1 mouse cellular context compared by ENCODE assay signal in the genomic region with DNA sequence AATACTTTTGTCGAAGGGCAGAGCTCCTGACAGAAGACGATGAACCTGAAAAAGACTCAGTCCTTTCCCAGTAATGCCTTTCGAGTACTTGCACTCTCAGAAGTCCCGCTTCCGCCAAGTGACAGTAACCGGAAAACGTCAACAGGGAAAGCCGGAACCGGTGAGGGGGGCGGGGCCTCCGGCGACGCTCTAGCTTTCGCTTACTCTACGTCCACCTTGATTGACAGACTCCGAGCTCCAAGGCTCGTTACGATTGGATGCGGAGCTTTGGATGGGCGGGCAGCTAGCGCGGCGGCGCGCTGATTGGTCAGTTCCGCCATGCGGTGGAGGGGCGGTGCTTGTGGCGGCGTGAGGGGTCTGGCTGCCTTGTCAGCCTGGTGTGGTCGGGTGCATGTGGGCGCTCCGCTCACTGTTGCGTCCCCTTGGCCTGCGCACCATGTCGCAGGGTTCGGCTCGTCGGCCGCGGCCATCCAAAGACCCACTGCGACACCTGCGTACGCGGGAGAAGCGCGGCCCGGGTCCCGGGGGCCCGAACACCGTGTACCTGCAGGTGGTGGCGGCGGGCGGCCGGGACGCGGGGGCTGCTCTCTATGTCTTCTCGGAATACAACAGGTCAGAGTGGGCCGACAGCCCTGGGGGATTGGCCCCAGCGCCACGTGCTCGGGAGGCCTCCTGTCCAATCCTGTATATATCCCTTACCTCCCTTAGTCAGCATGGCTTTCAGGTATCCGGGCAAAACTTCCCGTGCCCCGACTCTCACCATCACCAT.
TF ChIP-seq lines count a peak whose summit lies in the region.

A gene (plus strand): TSS at position 319 of the 769 bp plus-strand sequence.

TF ChIP-seq in myocyte, 11 proteins besides CTCF, POLR2A, EP300 and RAD21 (continued from another document):
- TF ChIP-seq CEBPB (IDR thresholded peaks at IDR 0.05; ENCODE audit: insufficient read depth, poor library complexity, severe bottlenecking) (no peak), REST (IDR thresholded peaks at IDR 0.05; ENCODE audit: insufficient read depth, insufficient read length) (no peak), SRF (IDR thresholded peaks at IDR 0.05; ENCODE audit: control insufficient read depth, insufficient read length, low read depth) (no peak)
